Mouse (Mus musculus): ENCODE measurements at regions not wholly inside any gene's neighbourhood (a gene's known extent, or its start where the extent isn't known, plus 50 kb on each side); places are given as distances from the start of the nearest gene placed in this dataset.

GRCm38 (mm10) chr14:118318524-118318923 lies 51.8 kb downstream of the Gm9376 start:
- DNase-seq: peak; percentile 40

- no peak for DNase-seq
These were observed 53.3 kb downstream of the Gm9376 start for GRCm38 (mm10) chr14:118320101-118320500.

DNA sequence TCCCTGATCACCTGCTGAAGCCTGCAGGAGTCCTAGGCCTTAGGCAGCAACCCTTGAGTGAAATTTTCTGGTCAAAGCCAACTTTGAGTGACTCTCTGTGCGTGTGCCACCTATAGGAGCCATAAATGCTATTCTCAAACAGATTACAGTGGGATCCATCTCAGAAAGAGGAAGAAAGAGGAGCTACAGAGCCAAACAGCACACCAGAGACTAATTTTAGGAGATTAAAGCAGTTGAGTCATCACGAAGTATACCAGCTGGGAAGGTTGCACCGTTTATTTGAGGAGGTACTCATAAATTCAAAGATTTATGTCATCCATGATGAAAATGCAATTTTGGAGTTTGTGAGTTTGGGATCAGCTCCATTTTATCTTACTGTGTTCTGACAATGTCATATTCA lies 54.3 kb downstream of the Gm9376 start:
- DNase-seq: no peak

- DNase-seq: peak; percentile 11
These were observed 55.5 kb downstream of the Gm9376 start for GRCm38 (mm10) chr14:118322003-118322821.

DNA sequence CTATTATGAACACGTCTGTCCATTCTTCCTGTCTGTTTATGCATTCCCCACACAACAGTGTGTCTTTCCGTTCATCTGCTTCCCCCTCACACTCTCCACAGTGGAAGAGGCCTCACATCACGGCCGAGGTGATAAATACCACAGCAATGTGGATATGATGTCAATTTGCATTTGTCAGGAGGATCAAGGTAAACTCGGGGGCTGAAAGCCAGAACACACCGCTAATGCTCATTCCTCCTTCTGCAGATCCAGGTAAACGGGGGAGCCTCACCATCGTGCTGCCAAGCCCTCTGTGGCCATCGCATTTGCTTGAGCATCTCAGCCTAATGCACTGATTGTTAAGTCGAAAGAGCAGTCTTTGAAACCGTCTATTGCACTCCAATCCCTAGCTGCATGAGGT lies 56.1 kb downstream of the Gm9376 start:
- no peak for DNase-seq

- no peak for DNase-seq
These were observed 71.3 kb downstream of the Gm9376 start for GRCm38 (mm10) chr14:118338071-118338470.

DNA sequence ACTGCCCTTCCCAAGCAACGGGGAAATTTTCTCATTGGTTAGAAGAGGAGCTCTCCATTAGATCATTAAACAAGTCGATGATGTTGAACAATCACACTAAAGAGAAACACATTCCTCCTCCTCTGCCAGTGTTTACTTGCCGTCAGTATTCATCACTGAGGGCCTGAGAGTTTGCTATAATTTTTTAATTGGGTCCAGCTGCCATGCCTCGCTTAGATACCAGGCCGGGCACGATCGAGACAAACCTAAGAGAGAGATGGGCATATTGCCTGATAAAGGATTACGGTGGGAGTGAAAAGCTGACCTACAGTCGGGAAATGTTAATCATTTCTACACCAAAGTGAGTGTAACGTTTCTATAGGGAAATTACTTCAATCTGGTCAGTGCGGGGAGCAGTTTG lies 96.2 kb downstream of the Gm9376 start:
- DNase-seq: no peak

DNA sequence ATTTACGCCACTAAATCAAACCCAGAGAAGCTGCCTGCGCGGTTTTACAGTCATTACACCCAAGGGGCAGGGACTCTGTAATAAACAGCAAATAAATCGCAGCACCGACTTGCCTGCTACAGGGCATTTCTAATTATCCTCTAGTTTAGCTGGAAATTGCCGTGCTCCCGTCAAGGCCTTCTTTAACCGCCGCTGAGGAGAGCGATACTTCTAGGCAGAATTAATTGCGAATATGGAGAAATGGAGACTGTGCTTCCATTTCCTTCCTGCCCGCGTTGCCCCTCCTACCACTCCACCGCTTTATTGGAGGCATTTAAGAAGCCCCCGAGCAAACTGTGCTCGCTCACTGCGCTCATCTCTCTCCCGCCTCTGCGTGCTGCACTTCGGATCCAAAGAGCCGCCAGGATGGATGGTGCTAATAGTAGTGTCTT lies 96.6 kb downstream of the Gm9376 start:
- no peak for DNase-seq

- DNase-seq: no peak
These were observed 99.8 kb downstream of the Gm9376 start for GRCm38 (mm10) chr14:118366522-118366921.

- DNase-seq: no peak
These were observed 102.1 kb downstream of the Gm9376 start for GRCm38 (mm10) chr14:118368619-118369431.

- DNase-seq: no peak
These were observed 104.6 kb downstream of the Gm9376 start for GRCm38 (mm10) chr14:118371336-118371735.

- DNase-seq: no peak
These were observed 108.2 kb downstream of the Gm9376 start for GRCm38 (mm10) chr14:118374819-118375520.

- DNase-seq: no peak
These were observed 108.9 kb downstream of the Gm9376 start for GRCm38 (mm10) chr14:118375641-118376040.

GRCm38 (mm10) chr14:118379624-118380023 lies 112.9 kb downstream of the Gm9376 start:
- no peak for DNase-seq

DNA sequence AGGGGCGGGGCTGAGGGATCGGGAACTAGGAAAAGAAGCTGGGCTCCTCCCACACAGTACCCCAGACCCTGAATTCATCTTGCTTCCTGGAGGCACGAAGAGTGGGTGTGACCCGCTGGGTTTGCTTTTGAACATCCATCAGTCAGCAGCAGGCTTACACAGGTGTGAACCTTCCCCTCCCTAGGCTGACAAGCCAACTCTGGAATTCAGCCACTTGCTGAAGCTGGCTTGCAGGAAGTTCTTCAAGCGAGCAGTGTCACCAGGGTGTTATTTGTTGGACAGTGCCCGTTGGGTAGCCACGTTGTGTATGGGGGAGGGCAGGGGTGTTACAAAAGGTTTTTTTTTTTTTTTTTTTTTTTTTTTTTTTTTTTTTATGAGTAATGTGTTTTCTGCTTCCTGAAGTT lies 118.8 kb downstream of the Gm9376 start:
- no peak for DNase-seq

DNA sequence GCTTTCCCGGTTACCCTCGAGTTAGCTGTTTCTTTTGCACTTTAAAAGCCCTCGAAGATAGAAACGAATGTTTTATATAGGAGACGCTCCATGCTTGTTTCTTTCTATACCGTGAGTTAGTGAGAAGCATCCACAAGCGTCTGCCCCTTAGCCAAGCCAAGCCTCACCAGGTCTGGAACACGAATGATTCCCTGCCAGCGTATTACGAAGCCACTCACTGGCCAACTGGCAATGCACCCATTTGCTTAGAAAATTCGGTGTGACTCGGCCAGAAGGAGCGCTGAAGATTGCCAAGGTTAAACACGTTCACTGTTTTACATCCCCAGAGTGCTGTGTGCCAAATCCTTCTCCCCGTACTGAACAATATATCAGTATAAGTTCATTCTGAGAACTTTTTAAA lies 121.3 kb downstream of the Gm9376 start:
- DNase-seq: no peak

- no peak for DNase-seq
These were observed 124.0 kb downstream of the Gm9376 start for GRCm38 (mm10) chr14:118390790-118391189.

- no peak for DNase-seq
These were observed 124.8 kb downstream of the Gm9376 start for GRCm38 (mm10) chr14:118391561-118391960.

DNA sequence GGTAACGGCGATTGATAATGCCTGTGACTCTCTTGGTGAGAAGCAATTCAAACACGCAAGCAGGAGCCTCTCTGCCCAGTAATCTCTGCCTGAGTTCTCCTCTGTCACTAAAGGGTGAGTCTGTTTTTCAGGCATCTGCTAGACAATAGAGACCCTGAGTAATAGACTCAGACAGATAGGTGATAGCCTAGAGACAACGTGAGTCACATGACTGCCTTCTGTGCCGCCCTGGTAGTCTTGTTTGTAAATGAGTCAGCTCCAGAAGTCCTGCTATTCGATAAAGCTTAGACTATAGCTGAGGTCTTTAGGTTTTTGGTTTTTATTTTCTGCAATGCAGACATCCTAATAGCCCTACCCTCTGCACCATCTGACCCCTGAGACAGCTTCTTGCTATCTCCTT lies 126.9 kb downstream of the Gm9376 start:
- no peak for DNase-seq

- DNase-seq: peak; percentile 26
These were observed 147.5 kb downstream of the Gm9376 start for GRCm38 (mm10) chr14:118414275-118414674.

DNA sequence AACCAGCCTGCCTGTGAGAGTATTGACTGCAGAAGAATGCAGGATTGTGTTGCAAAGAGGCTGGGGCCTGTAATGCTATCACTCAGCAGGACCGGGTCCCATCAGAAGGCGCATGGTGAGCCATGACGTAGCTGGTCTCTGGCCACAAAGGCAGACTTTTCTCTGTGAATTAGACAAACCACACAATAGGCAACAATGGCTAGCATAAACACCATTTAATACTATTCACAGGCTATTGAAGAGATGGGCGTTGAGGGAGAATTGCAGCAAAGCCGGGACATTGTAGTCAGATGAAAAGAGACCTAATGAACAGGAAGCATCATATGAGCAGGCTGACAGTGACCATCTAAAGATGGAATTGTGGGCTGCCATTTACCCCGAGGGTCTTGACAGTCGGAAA lies 149.4 kb downstream of the Gm9376 start:
- no peak for DNase-seq

GRCm38 (mm10) chr14:118419442-118420193 lies 152.9 kb downstream of the Gm9376 start:
- no peak for DNase-seq
